Mouse (Mus musculus) cerebellum, adult 2 months (tissue): ENCODE results near the gene Cblc.

ENCODE experiments used
- CTCF ChIP-seq: fragments of 200-500 bp; IDR thresholded peaks from 2 replicates; pipeline ENCODE4 v1.5.1; 2011; ENCODE audit warnings: low read depth, mild to moderate bottlenecking, control low read depth, low read length, moderate library complexity, borderline replicate concordance; ENCODE audit not compliant: insufficient read depth
- POLR2A ChIP-seq: fragments of 200-500 bp; IDR thresholded peaks from 2 replicates; pipeline ENCODE4 v1.6.1; 2011; ENCODE audit warnings: low read length, control low read depth, borderline replicate concordance; ENCODE audit not compliant: insufficient read depth

- TF ChIP-seq POLR2A = no peak
- no peak for TF ChIP-seq CTCF
Measured at GRCm38 (mm10) chr7:19771682-19772081, 24.9 kb downstream of the Cblc start.
